Mouse (Mus musculus) small intestine, adult 2 months (tissue): ENCODE measurements at regions not wholly inside any gene's neighbourhood (a gene's known extent, or its start where the extent isn't known, plus 50 kb on each side); places are given as distances from the start of the nearest gene placed in this dataset.

Experiments used
- H3K27ac ChIP-seq: fragments of 200-500 bp; 2 replicates; pipeline ENCODE4 v1.5.1; 2012; ENCODE audit warnings: low read depth, low read length, control low read depth, inconsistent platforms; ENCODE audit not compliant: insufficient read depth
- H3K27me3 ChIP-seq: fragments of 200-500 bp; 2 replicates; pipeline ENCODE4 v1.6.1; 2012; ENCODE audit warnings: mild to moderate bottlenecking, moderate library complexity, low read length, inconsistent platforms; ENCODE audit not compliant: control insufficient read depth, insufficient read depth
- H3K36me3 ChIP-seq: fragments of 200-500 bp; 2 replicates; pipeline ENCODE4 v1.6.1; 2012; ENCODE audit warnings: mild to moderate bottlenecking, low read length, control low read depth, inconsistent platforms; ENCODE audit not compliant: control insufficient read depth, insufficient read depth
- H3K4me1 ChIP-seq: fragments of 200-500 bp; 2 replicates; pipeline ENCODE4 v1.6.1; 2012; ENCODE audit warnings: low read length, inconsistent platforms, mixed read lengths; ENCODE audit not compliant: control insufficient read depth, insufficient read depth, insufficient read length
- H3K4me3 ChIP-seq: fragments of 200-500 bp; 2 replicates; pipeline ENCODE4 v1.5.1; 2012; ENCODE audit warnings: low read depth, mild to moderate bottlenecking, control low read depth, inconsistent platforms, low read length, moderate library complexity
- CTCF ChIP-seq: fragments of 200-500 bp; IDR thresholded peaks from 2 replicates; pipeline ENCODE4 v1.5.1; 2012; ENCODE audit warnings: low read depth, mild to moderate bottlenecking, control low read depth, inconsistent platforms, low read length, moderate library complexity, mixed read lengths; ENCODE audit not compliant: insufficient replicate concordance, insufficient read length; ENCODE audit errors: extremely low read depth
- POLR2A ChIP-seq: fragments of 200-500 bp; IDR thresholded peaks from 2 replicates; pipeline ENCODE4 v1.6.1; 2012; ENCODE audit warnings: low read depth, mild to moderate bottlenecking, control low read depth, inconsistent platforms, low read length, moderate library complexity
- WGBS: fragments of 180-500 bp; shearing (Covaris S2); methylation state at CpG from one replicate; pipeline ENCODE4 v1.1.7; 2018; 5-methylcytosine and 5-hydroxymethylcytosine counted together

GRCm38 (mm10) chr15:87180836-87181235 is 363.3 kb upstream of the Fam19a5 start:
- Histone ChIP-seq H3K27me3 (no peaks in the 10 kb centered on the region), H3K36me3 (no peaks in the 10 kb centered on the region), H3K27ac (no peak overlapping the region), H3K4me3 (no peak overlapping the region), H3K4me1 (no peaks in the 10 kb centered on the region)
- 37% methylated on average over 1 of the region's 1 CpGs for WGBS
- TF ChIP-seq CTCF: no peak
- TF ChIP-seq POLR2A: no peak

- no peak overlapping the region for H3K4me3 ChIP-seq
- no peaks in the 10 kb centered on the region for H3K4me1 ChIP-seq
- no peaks in the 10 kb centered on the region for H3K27me3 ChIP-seq
- H3K36me3 ChIP-seq: no peaks in the 10 kb centered on the region
- 65% methylated on average over 7 of the region's 7 CpGs for WGBS
- TF ChIP-seq CTCF (no peak), POLR2A (no peak)
- no peak overlapping the region for H3K27ac ChIP-seq
Measured at GRCm38 (mm10) chr15:87184248-87184647, 359.9 kb upstream of the Fam19a5 start.

GRCm38 (mm10) chr15:87188816-87189455 is 355.2 kb upstream of the Fam19a5 start:
- Histone ChIP-seq H3K27me3 (no peaks in the 10 kb centered on the region), H3K4me3 (no peak overlapping the region), H3K27ac (no peak overlapping the region), H3K4me1 (no peaks in the 10 kb centered on the region), H3K36me3 (no peaks in the 10 kb centered on the region)
- WGBS: 55% methylated on average over 9 of the region's 9 CpGs
- TF ChIP-seq CTCF: no peak
- TF ChIP-seq POLR2A: no peak

- WGBS: 73% methylated on average over 4 of the region's 4 CpGs
- H3K4me3 ChIP-seq: no peak overlapping the region
- TF ChIP-seq CTCF (peak; percentile 12; the same call in 1 of the 2 replicates), POLR2A (no peak)
- no peak overlapping the region for H3K27ac ChIP-seq
- no peaks in the 10 kb centered on the region for H3K4me1 ChIP-seq
- H3K36me3 ChIP-seq: no peaks in the 10 kb centered on the region
- no peaks in the 10 kb centered on the region for H3K27me3 ChIP-seq
Measured at GRCm38 (mm10) chr15:87191901-87192300, 352.2 kb upstream of the Fam19a5 start.

GRCm38 (mm10) chr15:87196306-87196893 is 347.7 kb upstream of the Fam19a5 start:
- H3K27me3 ChIP-seq: no peaks in the 10 kb centered on the region
- no peaks in the 10 kb centered on the region for H3K36me3 ChIP-seq
- no peak overlapping the region for H3K4me3 ChIP-seq
- no peaks in the 10 kb centered on the region for H3K4me1 ChIP-seq
- H3K27ac ChIP-seq: no peak overlapping the region
- TF ChIP-seq CTCF (no peak), POLR2A (no peak)
- WGBS: 65% methylated on average over 6 of the region's 6 CpGs

GRCm38 (mm10) chr15:87199641-87200040 is 344.5 kb upstream of the Fam19a5 start:
- WGBS: 68% methylated on average over 8 of the region's 8 CpGs
- Histone ChIP-seq H3K36me3 (no peaks in the 10 kb centered on the region), H3K27ac (no peak overlapping the region), H3K4me3 (no peak overlapping the region), H3K27me3 (no peaks in the 10 kb centered on the region), H3K4me1 (no peaks in the 10 kb centered on the region)
- no peak for TF ChIP-seq POLR2A
- no peak for TF ChIP-seq CTCF

GRCm38 (mm10) chr15:87200282-87201048 is 343.6 kb upstream of the Fam19a5 start:
- no peaks in the 10 kb centered on the region for H3K4me1 ChIP-seq
- no peak for TF ChIP-seq POLR2A
- no peak for TF ChIP-seq CTCF
- no peaks in the 10 kb centered on the region for H3K36me3 ChIP-seq
- no peak overlapping the region for H3K27ac ChIP-seq
- H3K27me3 ChIP-seq: no peaks in the 10 kb centered on the region
- WGBS: 78% methylated on average over 19 of the region's 19 CpGs
- H3K4me3 ChIP-seq: no peak overlapping the region
